Mouse (Mus musculus): ENCODE data around the gene Tmem8. TPM values are rescaled to one million over a fixed set of nuclear protein-coding genes. Genes with fewer than 3 reads are reported as not detected.

Tmem8 gene
- 26.5 TPM in 2 replicates for polyA plus RNA-seq (2015; fragmentation: Nextera tagmentation; extraction: Ambion mirVana)

DNA sequence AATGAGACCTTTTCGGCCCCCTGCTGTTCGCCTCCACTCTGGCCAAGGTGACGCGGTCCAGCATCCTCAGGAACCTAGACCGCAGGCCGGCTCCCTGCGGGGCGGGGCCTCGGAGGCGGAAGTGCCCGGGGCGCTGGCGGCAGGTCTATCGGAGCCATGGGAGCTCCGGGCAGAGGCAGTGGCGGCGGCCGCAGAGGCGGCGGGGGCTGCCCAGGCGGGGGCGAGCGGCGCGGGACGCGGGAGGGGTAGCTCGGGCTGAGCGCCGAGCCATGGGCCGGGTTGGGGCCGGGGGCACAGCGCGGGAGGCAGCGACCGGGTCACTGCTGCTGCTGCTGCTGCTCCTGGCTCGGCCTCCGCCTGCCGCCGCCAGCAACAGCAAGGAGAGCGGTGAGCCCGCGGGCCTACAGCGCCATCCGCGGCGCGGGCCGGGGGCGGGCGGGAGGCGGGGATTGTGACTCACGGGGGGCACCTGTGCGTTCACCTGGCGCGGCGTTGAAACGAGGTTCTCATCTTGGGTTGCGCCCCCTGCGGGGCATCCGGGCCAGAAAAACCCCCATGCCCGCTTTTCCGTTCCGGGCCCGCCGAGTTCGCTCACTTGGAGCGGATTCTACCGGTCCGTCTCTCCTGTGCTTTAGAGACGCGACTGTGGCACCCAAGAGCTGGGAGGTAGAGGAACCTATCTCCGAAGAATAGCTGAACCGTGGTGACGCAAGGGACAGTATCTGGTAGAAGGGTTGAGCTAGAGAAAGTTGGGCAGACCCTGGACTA lies at the start of gene Tmem8:
Tmem8 (plus strand) TSS at position 119 of the 768 bp plus-strand sequence.
- peak; percentile 63 for TF ChIP-seq CTCF (IDR thresholded peaks at IDR 0.05; ENCODE audit: low read depth)
- Histone ChIP-seq H3K9ac (ENCODE audit: low read depth, low read length) (peak within 1 kb of the TSS; percentile 86), H3K9me3 (ENCODE audit: control insufficient read depth) (no peaks in the 10 kb centered on the region), H3K36me3 (ENCODE audit: control insufficient read depth, insufficient read depth) (peaks cover 3% of the 10 kb centered on the region; the same call in 1 of the 2 replicates), H3K4me2 (replicated peaks; ENCODE audit: low read depth) (peak within 1 kb of the TSS; percentile 89), H3K27me3 (replicated peaks; ENCODE audit: control insufficient read depth, insufficient read depth, low read length) (peaks cover 22% of the 10 kb centered on the region), H3K4me3 (ENCODE audit: low read depth, low read length) (peak within 1 kb of the TSS; percentile 74), H3K4me1 (replicated peaks; ENCODE audit: control insufficient read depth, insufficient read depth, low read length) (peaks cover 3% of the 10 kb centered on the region; the same call in 1 of the 2 replicates), H3K27ac (ENCODE audit: low read depth, low read length) (peak within 1 kb of the TSS; percentile 98)
- ATAC-seq: peak; percentile 48
- WGBS: under 1% methylated on average over 67 of the region's 75 CpGs

DNA sequence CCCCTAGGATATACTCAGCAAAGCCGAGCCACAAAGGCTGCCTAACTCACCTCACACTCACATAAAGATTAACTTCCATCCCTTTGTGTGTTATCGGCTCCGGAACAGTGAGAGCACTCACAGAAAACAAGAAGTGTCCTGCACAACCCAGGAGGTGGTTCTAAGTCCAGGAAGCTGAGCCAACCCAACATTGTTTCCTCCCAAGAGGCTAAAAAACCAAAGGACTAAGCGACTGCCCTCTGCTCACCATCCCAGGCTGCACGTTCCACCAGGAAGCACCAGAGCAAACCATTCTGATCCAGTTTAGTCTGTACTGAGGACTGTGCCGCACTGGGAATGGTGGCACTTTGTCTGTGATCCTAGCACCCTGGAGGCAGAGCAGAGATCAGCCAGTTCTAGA lies 48.2 kb upstream of the Tmem8 start:
- peaks cover 15% of the 10 kb centered on the region for H3K4me1 ChIP-seq (replicated peaks; ENCODE audit: control insufficient read depth, insufficient read depth, low read length)
- H3K27me3 ChIP-seq (replicated peaks; ENCODE audit: control insufficient read depth, insufficient read depth, low read length): no peaks in the 10 kb centered on the region
- no peak overlapping the region for H3K27ac ChIP-seq (ENCODE audit: low read depth, low read length)
- no peak overlapping the region for H3K4me3 ChIP-seq (ENCODE audit: low read depth, low read length)
- no peaks in the 10 kb centered on the region for H3K9me3 ChIP-seq (ENCODE audit: control insufficient read depth)
- WGBS: 65% methylated on average over 6 of the region's 6 CpGs
- no peak overlapping the region for H3K9ac ChIP-seq (ENCODE audit: low read depth, low read length)
- no peak for TF ChIP-seq CTCF (IDR thresholded peaks at IDR 0.05; ENCODE audit: low read depth)
- ATAC-seq: no peak
- H3K36me3 ChIP-seq (ENCODE audit: control insufficient read depth, insufficient read depth): peaks cover 6% of the 10 kb centered on the region; the same call in 1 of the 2 replicates
- H3K4me2 ChIP-seq (replicated peaks; ENCODE audit: low read depth): no peak overlapping the region

DNA sequence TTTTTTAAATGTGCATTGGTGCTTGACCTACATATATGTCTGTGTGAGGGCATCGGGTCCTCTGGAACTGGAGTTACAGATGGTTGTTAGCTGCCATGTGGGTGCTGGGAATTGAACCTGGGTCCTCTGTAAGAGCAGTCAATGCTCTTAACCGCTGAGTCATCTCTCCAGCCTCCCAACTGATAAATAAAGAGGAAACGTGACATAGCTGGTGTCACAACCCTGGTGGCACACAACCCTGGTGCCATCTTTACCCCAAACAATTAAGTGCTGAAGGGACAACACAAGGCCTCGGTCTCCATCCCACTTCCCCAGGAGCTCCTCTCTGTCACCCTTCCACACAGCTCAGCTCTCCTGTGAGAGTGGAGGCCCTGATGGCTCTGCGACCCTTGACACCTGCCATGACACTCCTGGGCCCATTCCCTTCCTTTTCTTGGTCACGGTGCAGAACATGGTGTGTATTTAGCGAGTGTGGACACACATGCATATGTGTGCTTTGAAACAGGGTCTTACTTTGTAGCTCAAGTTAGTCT lies 46.5 kb upstream of the Tmem8 start:
- Histone ChIP-seq H3K4me1 (replicated peaks; ENCODE audit: control insufficient read depth, insufficient read depth, low read length) (peaks cover 16% of the 10 kb centered on the region), H3K9me3 (ENCODE audit: control insufficient read depth) (no peaks in the 10 kb centered on the region), H3K4me2 (replicated peaks; ENCODE audit: low read depth) (peak overlapping the region; percentile 99), H3K9ac (ENCODE audit: low read depth, low read length) (no peak overlapping the region), H3K27ac (ENCODE audit: low read depth, low read length) (no peak overlapping the region), H3K27me3 (replicated peaks; ENCODE audit: control insufficient read depth, insufficient read depth, low read length) (no peaks in the 10 kb centered on the region), H3K4me3 (ENCODE audit: low read depth, low read length) (no peak overlapping the region), H3K36me3 (ENCODE audit: control insufficient read depth, insufficient read depth) (peaks cover 6% of the 10 kb centered on the region; the same call in 1 of the 2 replicates)
- WGBS: 90% methylated on average over 7 of the region's 7 CpGs
- no peak for TF ChIP-seq CTCF (IDR thresholded peaks at IDR 0.05; ENCODE audit: low read depth)
- ATAC-seq: no peak

DNA sequence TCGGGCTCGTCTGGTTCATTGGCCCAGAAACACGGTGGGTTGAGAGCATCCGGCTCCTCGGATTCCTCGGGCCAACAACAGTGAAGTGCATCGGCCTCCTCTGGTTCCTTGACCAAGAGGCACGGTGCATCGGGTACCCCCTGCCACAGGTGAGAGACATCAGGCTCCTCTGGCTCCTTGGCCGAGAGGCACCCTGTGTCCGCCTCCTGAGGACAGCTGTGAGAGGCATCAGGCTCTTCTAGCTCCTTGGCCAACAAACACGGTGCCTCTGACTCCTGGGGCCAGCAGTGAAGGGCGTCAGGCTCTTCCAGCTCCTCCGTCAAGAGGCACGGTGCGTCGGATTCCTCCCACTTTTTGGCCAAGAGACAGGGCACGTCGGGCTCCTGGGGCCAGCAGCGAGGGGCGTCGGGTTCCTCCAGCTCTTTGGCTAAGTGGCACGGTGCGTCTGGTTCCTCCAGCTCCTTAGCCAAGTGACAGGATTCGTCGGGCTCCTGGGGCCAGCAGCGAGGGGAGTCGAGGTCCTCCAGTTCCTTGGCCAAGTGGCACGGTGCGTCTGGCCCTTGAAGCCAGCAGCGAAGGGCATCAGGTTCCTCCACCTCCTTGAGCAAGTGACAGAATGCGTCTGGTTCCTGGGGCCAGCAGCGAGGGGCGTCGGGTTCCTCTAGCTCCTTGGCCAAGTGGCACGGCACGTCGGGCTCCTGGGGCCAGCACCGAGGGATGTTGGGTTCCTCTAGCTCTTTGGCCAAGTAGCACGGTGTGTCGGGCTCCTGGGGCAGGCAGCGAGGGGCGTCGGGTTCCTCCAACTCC lies 44.9 kb upstream of the Tmem8 start:
- peak overlapping the region; percentile 66 for H3K9ac ChIP-seq (ENCODE audit: low read depth, low read length)
- no peak for ATAC-seq
- 3% methylated on average over 44 of the region's 44 CpGs for WGBS
- no peak overlapping the region for H3K27ac ChIP-seq (ENCODE audit: low read depth, low read length)
- H3K9me3 ChIP-seq (ENCODE audit: control insufficient read depth): no peaks in the 10 kb centered on the region
- peak overlapping the region; percentile 88 for H3K4me3 ChIP-seq (ENCODE audit: low read depth, low read length)
- H3K4me1 ChIP-seq (replicated peaks; ENCODE audit: control insufficient read depth, insufficient read depth, low read length): peaks cover 16% of the 10 kb centered on the region
- H3K27me3 ChIP-seq (replicated peaks; ENCODE audit: control insufficient read depth, insufficient read depth, low read length): no peaks in the 10 kb centered on the region
- H3K36me3 ChIP-seq (ENCODE audit: control insufficient read depth, insufficient read depth): peaks cover 6% of the 10 kb centered on the region; the same call in 1 of the 2 replicates
- peak overlapping the region; percentile 99 for H3K4me2 ChIP-seq (replicated peaks; ENCODE audit: low read depth)
- TF ChIP-seq CTCF (IDR thresholded peaks at IDR 0.05; ENCODE audit: low read depth): no peak

DNA sequence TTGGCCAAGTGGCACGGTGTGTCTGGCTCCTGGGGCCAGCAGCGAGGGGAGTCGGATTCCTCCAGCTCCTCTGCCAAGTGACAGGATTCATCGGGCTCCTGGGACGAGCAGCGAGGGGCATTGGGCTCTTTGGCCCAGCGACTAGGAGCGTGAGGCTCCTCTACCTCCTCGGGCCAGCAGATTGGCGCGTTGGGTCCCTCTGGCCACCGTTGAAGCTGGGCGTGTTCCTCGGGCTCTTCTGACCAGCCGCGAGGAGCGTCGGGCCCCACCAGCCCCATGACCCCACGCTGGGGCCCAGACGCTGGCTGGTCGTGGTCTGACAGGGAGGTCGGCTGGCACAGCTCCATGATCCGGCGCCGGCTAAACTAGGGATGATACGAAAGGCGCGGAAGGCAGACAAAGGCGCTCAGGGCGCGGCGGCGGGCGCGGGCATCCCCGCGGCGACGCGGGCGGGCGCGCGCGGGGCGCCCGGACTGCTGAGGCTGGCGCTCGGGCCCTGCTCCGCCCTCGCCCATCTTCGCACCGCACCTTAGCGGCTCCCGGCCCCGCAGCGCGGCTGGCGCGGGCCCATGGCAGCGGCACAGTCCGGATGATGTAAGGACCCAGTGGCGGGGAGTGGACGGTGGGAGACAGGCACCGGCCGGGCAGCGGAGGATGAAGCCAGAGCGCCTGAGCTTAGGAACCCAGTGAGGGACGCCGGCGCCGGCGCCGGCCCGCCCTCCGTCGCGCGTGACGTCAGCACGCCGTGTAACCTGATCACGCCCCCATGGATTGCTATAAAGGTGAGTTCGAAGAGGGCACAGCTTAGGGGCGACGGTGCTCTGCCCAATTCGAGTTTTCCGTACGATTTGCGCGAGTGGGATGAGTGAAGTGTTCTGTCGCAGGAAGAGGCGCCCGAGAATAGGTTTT lies 44.0 kb upstream of the Tmem8 start, which contains the start of gene Rab11fip3:
Rab11fip3 (minus strand) TSS at position 725 of the 909 bp plus-strand sequence.
- H3K4me3 ChIP-seq (ENCODE audit: low read depth, low read length): peak within 1 kb of the TSS; percentile 88
- peak within 1 kb of the TSS; percentile 99 for H3K4me2 ChIP-seq (replicated peaks; ENCODE audit: low read depth)
- peak within 1 kb of the TSS; percentile 66 for H3K9ac ChIP-seq (ENCODE audit: low read depth, low read length)
- no peaks in the 10 kb centered on the region for H3K27me3 ChIP-seq (replicated peaks; ENCODE audit: control insufficient read depth, insufficient read depth, low read length)
- no peak for TF ChIP-seq CTCF (IDR thresholded peaks at IDR 0.05; ENCODE audit: low read depth)
- H3K36me3 ChIP-seq (ENCODE audit: control insufficient read depth, insufficient read depth): no peaks in the 10 kb centered on the region; the same call in 1 of the 2 replicates
- no peaks in the 10 kb centered on the region for H3K9me3 ChIP-seq (ENCODE audit: control insufficient read depth)
- H3K27ac ChIP-seq (ENCODE audit: low read depth, low read length): peak within 1 kb of the TSS; percentile 57; the same call in 1 of the 2 replicates
- peaks cover 16% of the 10 kb centered on the region for H3K4me1 ChIP-seq (replicated peaks; ENCODE audit: control insufficient read depth, insufficient read depth, low read length)
- WGBS: under 1% methylated on average over 94 of the region's 94 CpGs
- peak; percentile 82 for ATAC-seq

All from intestine, postnatal 0 days (tissue).